Mouse (Mus musculus): ENCODE measurements around the gene Gm21983. TPM values are rescaled to one million over a fixed set of nuclear protein-coding genes. Genes with fewer than 3 reads are reported as not detected.

Gm21983 gene
- polyA plus RNA-seq, 1 experiment from 2014 or later: 1.4 TPM

DNA sequence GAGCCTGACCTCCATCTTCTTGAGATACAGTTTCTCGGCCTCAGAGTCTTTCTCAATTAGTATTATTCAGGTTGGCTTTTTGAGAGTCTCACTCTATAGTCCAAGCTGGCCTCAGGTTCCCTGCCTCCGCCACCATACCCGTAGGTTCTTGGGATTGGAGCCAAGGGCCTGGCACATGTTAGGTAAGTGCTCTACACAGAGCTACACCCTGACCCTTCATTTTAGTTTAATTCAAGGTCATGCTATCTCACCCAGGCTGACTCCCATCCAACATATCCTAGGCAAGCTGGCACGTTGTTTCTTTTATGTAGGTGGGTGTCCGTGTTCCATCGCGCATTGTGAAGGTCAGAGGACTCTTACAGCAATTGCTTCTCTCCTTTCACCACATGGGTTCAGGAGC lies 6.0 kb downstream of the Gm21983 start:
- 90% methylated on average over 7 of the region's 7 CpGs for WGBS
- no peak overlapping the region for H3K27ac ChIP-seq (ENCODE audit: low read length)
- H3K36me3 ChIP-seq (ENCODE audit: control insufficient read depth, insufficient read depth, low read length): peaks cover 26% of the 10 kb centered on the region
- no peak overlapping the region for H3K4me3 ChIP-seq (ENCODE audit: low read length)
- no peak overlapping the region for H3K9ac ChIP-seq (ENCODE audit: low read length)
- no peaks in the 10 kb centered on the region for H3K9me3 ChIP-seq (ENCODE audit: control insufficient read depth, low read length)
- ATAC-seq (ENCODE audit: low read depth): no peak
- H3K27me3 ChIP-seq (ENCODE audit: control insufficient read depth, insufficient read depth, low read depth, low read length): no peaks in the 10 kb centered on the region
- H3K4me1 ChIP-seq (replicated peaks; ENCODE audit: control insufficient read depth, insufficient read depth, low read length): peaks cover 13% of the 10 kb centered on the region
- H3K4me2 ChIP-seq (ENCODE audit: low read depth, low read length): no peak overlapping the region

DNA sequence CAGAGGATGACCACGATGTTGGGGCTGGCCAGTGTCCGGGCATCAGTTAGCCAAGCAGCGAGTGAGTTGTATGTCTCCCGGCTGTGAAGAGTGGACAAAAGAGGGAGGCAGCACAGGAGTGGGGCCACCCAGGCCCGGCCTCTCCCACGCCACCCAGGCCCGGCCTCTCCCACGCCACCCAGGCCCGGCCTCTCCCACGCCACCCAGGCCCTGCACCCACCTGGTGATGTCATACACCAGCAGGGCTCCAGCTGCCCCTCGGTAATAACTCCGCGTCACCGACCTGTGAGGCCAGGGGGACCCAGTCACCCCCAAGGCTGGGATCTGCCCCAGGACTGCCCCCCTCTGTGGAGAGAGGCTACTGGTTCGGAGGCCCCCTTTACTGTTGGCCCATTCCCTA lies 6.4 kb downstream of the Gm21983 start:
- ATAC-seq (ENCODE audit: low read depth): no peak

GRCm38 (mm10) chr7:27170981-27171380 lies 9.9 kb downstream of the Gm21983 start:
- WGBS: 87% methylated on average over 3 of the region's 3 CpGs
- Histone ChIP-seq H3K36me3 (ENCODE audit: control insufficient read depth, insufficient read depth, low read length) (peaks cover 26% of the 10 kb centered on the region), H3K27ac (ENCODE audit: low read length) (no peak overlapping the region)

More for the DNA sequence above, 6.4 kb downstream of the Gm21983 start:
- Histone ChIP-seq H3K27ac (ENCODE audit: low read length) (no peak overlapping the region), H3K4me2 (ENCODE audit: low read depth, low read length) (no peak overlapping the region), H3K9me3 (ENCODE audit: control insufficient read depth, low read length) (no peaks in the 10 kb centered on the region), H3K4me3 (ENCODE audit: low read length) (no peak overlapping the region), H3K27me3 (ENCODE audit: control insufficient read depth, insufficient read depth, low read depth, low read length) (no peaks in the 10 kb centered on the region), H3K4me1 (replicated peaks; ENCODE audit: control insufficient read depth, insufficient read depth, low read length) (peaks cover 9% of the 10 kb centered on the region; the same call in 1 of the 2 replicates), H3K36me3 (ENCODE audit: control insufficient read depth, insufficient read depth, low read length) (peaks cover 26% of the 10 kb centered on the region), H3K9ac (ENCODE audit: low read length) (no peak overlapping the region)
- WGBS: 95% methylated on average over 15 of the region's 15 CpGs

GRCm38 (mm10) chr7:27168371-27168770 lies 12.5 kb downstream of the Gm21983 start:
- ATAC-seq (ENCODE audit: low read depth): no peak
- Histone ChIP-seq H3K9ac (ENCODE audit: low read length) (no peak overlapping the region), H3K27ac (ENCODE audit: low read length) (no peak overlapping the region), H3K4me2 (ENCODE audit: low read depth, low read length) (no peak overlapping the region), H3K4me3 (ENCODE audit: low read length) (no peak overlapping the region), H3K9me3 (ENCODE audit: control insufficient read depth, low read length) (no peaks in the 10 kb centered on the region), H3K36me3 (ENCODE audit: control insufficient read depth, insufficient read depth, low read length) (peaks cover 27% of the 10 kb centered on the region), H3K27me3 (ENCODE audit: control insufficient read depth, insufficient read depth, low read depth, low read length) (no peaks in the 10 kb centered on the region), H3K4me1 (replicated peaks; ENCODE audit: control insufficient read depth, insufficient read depth, low read length) (peaks cover 31% of the 10 kb centered on the region)
- WGBS: 83% methylated on average over 5 of the region's 5 CpGs

More at GRCm38 (mm10) chr7:27170981-27171380, 9.9 kb downstream of the Gm21983 start:
- ATAC-seq (ENCODE audit: low read depth): no peak
- Histone ChIP-seq H3K9me3 (ENCODE audit: control insufficient read depth, low read length) (no peaks in the 10 kb centered on the region), H3K9ac (ENCODE audit: low read length) (no peak overlapping the region), H3K4me1 (replicated peaks; ENCODE audit: control insufficient read depth, insufficient read depth, low read length) (peaks cover 9% of the 10 kb centered on the region), H3K27me3 (ENCODE audit: control insufficient read depth, insufficient read depth, low read depth, low read length) (no peaks in the 10 kb centered on the region), H3K4me3 (ENCODE audit: low read length) (no peak overlapping the region), H3K4me2 (ENCODE audit: low read depth, low read length) (no peak overlapping the region)

GRCm38 (mm10) chr7:27167475-27168094 lies 13.3 kb downstream of the Gm21983 start:
- H3K9ac ChIP-seq (ENCODE audit: low read length): peak overlapping the region; percentile 92
- peak overlapping the region; percentile 89 for H3K4me2 ChIP-seq (ENCODE audit: low read depth, low read length)
- no peaks in the 10 kb centered on the region for H3K9me3 ChIP-seq (ENCODE audit: control insufficient read depth, low read length)
- no peaks in the 10 kb centered on the region for H3K27me3 ChIP-seq (ENCODE audit: control insufficient read depth, insufficient read depth, low read depth, low read length)
- no peak for ATAC-seq (ENCODE audit: low read depth)
- peaks cover 37% of the 10 kb centered on the region for H3K4me1 ChIP-seq (replicated peaks; ENCODE audit: control insufficient read depth, insufficient read depth, low read length)
- H3K4me3 ChIP-seq (ENCODE audit: low read length): peak overlapping the region; percentile 62
- WGBS: 67% methylated on average over 11 of the region's 11 CpGs
- peak overlapping the region; percentile 99 for H3K27ac ChIP-seq (ENCODE audit: low read length)
- H3K36me3 ChIP-seq (ENCODE audit: control insufficient read depth, insufficient read depth, low read length): peaks cover 23% of the 10 kb centered on the region

GRCm38 (mm10) chr7:27166614-27167474 lies 14.0 kb downstream of the Gm21983 start, which contains the start of gene Egln2:
Gene Egln2 (minus strand): TSS chr7:27166802.
- Histone ChIP-seq H3K9me3 (ENCODE audit: control insufficient read depth, low read length) (no peaks in the 10 kb centered on the region), H3K9ac (ENCODE audit: low read length) (peak within 1 kb of the TSS; percentile 92), H3K36me3 (ENCODE audit: control insufficient read depth, insufficient read depth, low read length) (peaks cover 19% of the 10 kb centered on the region), H3K27me3 (ENCODE audit: control insufficient read depth, insufficient read depth, low read depth, low read length) (no peaks in the 10 kb centered on the region), H3K4me3 (ENCODE audit: low read length) (peak within 1 kb of the TSS; percentile 62), H3K4me1 (replicated peaks; ENCODE audit: control insufficient read depth, insufficient read depth, low read length) (peaks cover 41% of the 10 kb centered on the region), H3K4me2 (ENCODE audit: low read depth, low read length) (peak within 1 kb of the TSS; percentile 89), H3K27ac (ENCODE audit: low read length) (peak within 1 kb of the TSS; percentile 99)
- 2% methylated on average over 61 of the region's 61 CpGs for WGBS
- ATAC-seq (ENCODE audit: low read depth): peak; percentile 88

DNA sequence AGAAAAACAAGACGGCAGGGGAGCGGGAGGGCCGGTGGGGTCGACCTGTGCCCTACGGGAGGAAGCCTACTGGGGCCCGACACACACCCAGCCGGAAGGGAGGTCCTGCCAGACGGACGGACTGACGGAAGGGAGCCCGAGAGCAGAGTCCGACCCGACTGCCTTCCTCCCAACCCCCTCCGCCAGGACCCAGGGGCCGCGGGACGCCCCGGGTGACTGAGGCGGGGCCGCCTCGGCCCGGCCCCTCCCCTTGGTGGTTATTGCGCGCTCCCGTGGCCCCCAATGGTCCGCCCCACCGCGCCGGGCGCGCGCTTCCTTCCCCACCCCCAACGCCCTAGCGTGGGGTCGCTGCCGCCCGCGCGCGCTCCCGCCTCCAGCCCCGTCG lies 14.7 kb downstream of the Gm21983 start:
- peak overlapping the region; percentile 62 for H3K4me3 ChIP-seq (ENCODE audit: low read length)
- no peaks in the 10 kb centered on the region for H3K9me3 ChIP-seq (ENCODE audit: control insufficient read depth, low read length)
- peak overlapping the region; percentile 92 for H3K9ac ChIP-seq (ENCODE audit: low read length)
- 0% methylated on average over 8 of the region's 43 CpGs for WGBS
- peaks cover 41% of the 10 kb centered on the region for H3K4me1 ChIP-seq (replicated peaks; ENCODE audit: control insufficient read depth, insufficient read depth, low read length)
- peak overlapping the region; percentile 89 for H3K4me2 ChIP-seq (ENCODE audit: low read depth, low read length)
- peak; percentile 84 for ATAC-seq (ENCODE audit: low read depth)
- peak overlapping the region; percentile 99 for H3K27ac ChIP-seq (ENCODE audit: low read length)
- H3K36me3 ChIP-seq (ENCODE audit: control insufficient read depth, insufficient read depth, low read length): peaks cover 18% of the 10 kb centered on the region
- no peaks in the 10 kb centered on the region for H3K27me3 ChIP-seq (ENCODE audit: control insufficient read depth, insufficient read depth, low read depth, low read length)

- Histone ChIP-seq H3K4me2 (ENCODE audit: low read depth, low read length) (peak overlapping the region; percentile 89), H3K4me1 (replicated peaks; ENCODE audit: control insufficient read depth, insufficient read depth, low read length) (peaks cover 46% of the 10 kb centered on the region)
Measured at GRCm38 (mm10) chr7:27165696-27166095, 15.2 kb downstream of the Gm21983 start.

GRCm38 (mm10) chr7:27165007-27165655 lies 15.8 kb downstream of the Gm21983 start:
- whole genome bisulfite sequencing: 56% methylated on average over 23 of the region's 23 CpGs
- H3K27ac ChIP-seq (ENCODE audit: low read length): peak overlapping the region; percentile 99; the same call in 1 of the 2 replicates
- ATAC-seq (ENCODE audit: low read depth): no peak
- no peaks in the 10 kb centered on the region for H3K9me3 ChIP-seq (ENCODE audit: control insufficient read depth, low read length)
- peak overlapping the region; percentile 92 for H3K9ac ChIP-seq (ENCODE audit: low read length)
- H3K36me3 ChIP-seq (ENCODE audit: control insufficient read depth, insufficient read depth, low read length): peaks cover 10% of the 10 kb centered on the region
- no peaks in the 10 kb centered on the region for H3K27me3 ChIP-seq (ENCODE audit: control insufficient read depth, insufficient read depth, low read depth, low read length)
- peak overlapping the region; percentile 89 for H3K4me2 ChIP-seq (ENCODE audit: low read depth, low read length)
- peaks cover 52% of the 10 kb centered on the region for H3K4me1 ChIP-seq (replicated peaks; ENCODE audit: control insufficient read depth, insufficient read depth, low read length)
- peak overlapping the region; percentile 62 for H3K4me3 ChIP-seq (ENCODE audit: low read length)

More at GRCm38 (mm10) chr7:27165696-27166095, 15.2 kb downstream of the Gm21983 start:
- H3K27me3 ChIP-seq (ENCODE audit: control insufficient read depth, insufficient read depth, low read depth, low read length): no peaks in the 10 kb centered on the region
- H3K4me3 ChIP-seq (ENCODE audit: low read length): peak overlapping the region; percentile 62
- WGBS: 2% methylated on average over 8 of the region's 8 CpGs
- peak overlapping the region; percentile 92 for H3K9ac ChIP-seq (ENCODE audit: low read length)
- H3K27ac ChIP-seq (ENCODE audit: low read length): peak overlapping the region; percentile 99
- ATAC-seq (ENCODE audit: low read depth): no peak
- H3K9me3 ChIP-seq (ENCODE audit: control insufficient read depth, low read length): no peaks in the 10 kb centered on the region
- peaks cover 13% of the 10 kb centered on the region for H3K36me3 ChIP-seq (ENCODE audit: control insufficient read depth, insufficient read depth, low read length)

Measured in lung, embryonic 16.5 days (tissue).